Mouse (Mus musculus) right cerebral cortex, postnatal 36 days (tissue): ENCODE data around the gene Cfap61.
A peak's percentile ranks its signal among the peaks of the same experiment; 100 is the strongest.

Experiments used
- DNase-seq, 2 experiments: peaks; one replicate each; pipeline ENCODE4 v3.0.0; 2022; ENCODE audit warnings: low spot score in 2 of 2, mixed read lengths in 1 of 2

Gene Cfap61

DNA sequence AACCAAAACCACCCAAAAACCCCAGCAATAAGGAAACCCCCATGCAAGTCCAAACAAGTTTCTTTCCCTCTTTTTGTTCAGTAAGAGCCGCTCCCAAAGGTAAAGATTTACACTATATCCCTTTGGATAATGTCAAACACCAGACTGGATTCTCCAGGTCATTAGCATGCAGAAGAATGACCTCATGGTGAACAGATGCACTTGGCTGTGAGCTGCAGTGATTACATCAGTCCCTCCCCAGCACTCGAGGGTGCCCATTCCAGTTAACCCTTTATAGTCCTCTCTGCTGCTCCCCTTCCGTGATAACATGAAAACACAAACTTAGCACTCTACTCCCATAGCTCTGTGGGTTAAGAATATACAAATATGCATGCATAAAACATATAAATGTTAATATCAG is 322.5 kb downstream of the Cfap61 start:
- DNase-seq, result no peak

GRCm38 (mm10) chr2:146257609-146258008 is 323.0 kb downstream of the Cfap61 start:
- no peak for DNase-seq

DNA sequence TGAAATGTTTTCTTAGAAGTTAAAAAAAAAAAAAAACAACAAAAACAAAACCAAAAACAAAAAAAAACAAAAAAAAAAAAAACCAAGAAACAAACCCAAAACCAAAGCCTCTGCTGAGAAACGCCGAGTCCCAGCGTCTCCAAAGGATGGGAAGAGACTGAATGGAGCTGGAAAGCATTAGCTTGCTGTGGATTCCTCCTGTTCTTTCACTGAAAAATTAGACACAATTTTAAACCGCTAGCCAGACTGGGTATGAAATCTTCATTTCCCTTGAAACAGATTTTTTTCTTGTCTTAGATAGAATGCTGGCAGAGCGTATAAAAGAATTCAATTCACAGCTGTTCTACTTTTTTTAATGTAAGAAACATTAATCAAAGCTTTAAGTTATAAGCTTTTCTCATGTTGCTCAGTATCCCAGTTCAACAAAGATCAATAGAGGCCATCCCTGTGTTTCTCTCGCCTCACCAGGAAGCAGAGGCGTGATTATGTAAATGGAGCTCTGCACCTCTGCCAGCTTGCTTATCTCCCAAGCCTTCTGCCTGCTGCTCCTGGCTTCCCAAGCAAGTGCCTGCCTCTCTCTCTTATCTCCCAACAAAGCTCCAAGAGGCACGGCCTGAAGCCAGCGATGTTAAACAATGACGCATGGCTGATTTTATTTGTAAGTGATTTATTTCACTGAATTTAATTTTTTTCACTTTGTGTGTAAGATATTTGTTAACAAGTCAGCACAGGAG is 324.3 kb downstream of the Cfap61 start:
- DNase-seq, result peak; percentile 33 to 36

- no peak for DNase-seq
Measured at GRCm38 (mm10) chr2:146259787-146260560, 325.4 kb downstream of the Cfap61 start.

DNA sequence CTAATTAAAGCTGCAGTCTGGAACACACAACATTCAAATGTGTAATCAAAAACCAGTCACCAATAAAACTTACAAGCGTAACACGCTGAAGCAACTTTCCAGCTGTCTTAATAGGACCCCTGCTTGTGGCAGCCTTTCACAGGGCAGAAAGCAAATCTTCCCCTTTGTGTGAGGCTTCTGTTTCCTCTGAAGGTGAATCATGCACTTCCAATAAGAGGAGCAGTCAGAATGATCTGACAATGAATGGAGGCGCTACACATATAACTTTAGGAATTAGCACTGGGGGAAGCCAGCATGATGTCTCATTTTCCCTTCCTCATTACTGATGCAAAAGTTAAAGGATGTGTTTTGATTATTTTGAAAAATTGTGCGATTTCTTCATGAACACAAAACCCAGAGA is 326.6 kb downstream of the Cfap61 start:
- DNase-seq, result no peak

GRCm38 (mm10) chr2:146262215-146262614 is 327.6 kb downstream of the Cfap61 start:
- DNase-seq, result no peak

DNA sequence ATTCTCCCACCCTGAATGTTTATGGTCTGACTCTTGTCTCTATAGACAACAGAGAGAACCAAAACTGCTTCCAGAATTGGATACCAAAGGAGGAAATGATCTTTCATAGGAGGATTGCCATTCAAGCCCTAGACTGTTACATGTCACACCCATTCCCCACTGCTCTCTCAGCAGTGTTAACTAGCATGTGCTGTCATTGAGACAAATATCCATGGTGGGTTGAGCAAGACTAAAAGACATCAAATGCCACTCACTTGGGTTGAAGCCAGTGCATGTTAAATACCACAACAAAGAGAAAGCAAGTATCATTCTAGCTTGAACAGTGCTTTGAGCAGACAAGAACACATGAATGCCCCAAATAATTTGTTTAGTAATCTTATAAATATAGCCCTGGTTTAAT is 328.4 kb downstream of the Cfap61 start:
- DNase-seq, result no peak
